Mouse (Mus musculus) myocyte (in vitro differentiated cells): ENCODE results near the gene Orc3. TPM values are rescaled to one million over a fixed set of nuclear protein-coding genes. Genes with fewer than 3 reads are reported as not detected.

Experiments used
- H3K27me3 ChIP-seq: one replicate; pipeline ENCODE4 v1.6.1; 2011; ENCODE audit not compliant: control insufficient read depth, insufficient read depth, insufficient read length
- H3K36me3 ChIP-seq: one replicate; pipeline ENCODE4 v1.6.1; 2011; ENCODE audit not compliant: control insufficient read depth, insufficient read depth
- H3K4me2 ChIP-seq: one replicate; pipeline ENCODE4 v1.6.1; 2011; ENCODE audit warnings: low read depth, control low read depth
- H3K4me3 ChIP-seq: one replicate; pipeline ENCODE4 v1.5.1; 2011; ENCODE audit warnings: mild to moderate bottlenecking, control low read depth, moderate library complexity
- H3K79me2 ChIP-seq: one replicate; pipeline ENCODE4 v1.6.1; 2011; ENCODE audit not compliant: control insufficient read depth, insufficient read depth
- H3ac ChIP-seq: one replicate; pipeline ENCODE4 v1.6.1; 2011; ENCODE audit not compliant: control insufficient read depth, insufficient read length
- CEBPB ChIP-seq: IDR thresholded peaks from 2 replicates; pipeline ENCODE4 v1.6.1; 2011; ENCODE audit warnings: mild to moderate bottlenecking, moderate library complexity; ENCODE audit not compliant: poor library complexity, insufficient read depth, severe bottlenecking
- E2F4 ChIP-seq: IDR thresholded peaks from one replicate; pipeline ENCODE4 v1.6.1; 2011; ENCODE audit warnings: mild to moderate bottlenecking, control low read depth, moderate library complexity; ENCODE audit not compliant: insufficient read depth
- MAX ChIP-seq: IDR thresholded peaks from one replicate; pipeline ENCODE4 v1.6.1; 2011; ENCODE audit warnings: low read depth, mild to moderate bottlenecking, control low read depth
- MYOD1 ChIP-seq, 3 experiments: IDR thresholded peaks; one replicate each; pipeline ENCODE4 v1.6.1; 2011; ENCODE audit warnings: control low read depth in 2 of 3, low read depth in 2 of 3, mild to moderate bottlenecking in 2 of 3, moderate library complexity in 1 of 3; ENCODE audit not compliant: insufficient read length in 2 of 3, control insufficient read depth in 1 of 3
- MYOG ChIP-seq, 3 experiments: IDR thresholded peaks; one replicate each; pipeline ENCODE4 v1.6.1; 2011; ENCODE audit warnings: control low read depth in 2 of 3, low read depth in 2 of 3, mild to moderate bottlenecking in 2 of 3; ENCODE audit not compliant: insufficient read length in 2 of 3, control insufficient read depth in 1 of 3, insufficient read depth in 1 of 3
- POLR2A ChIP-seq: IDR thresholded peaks from one replicate; pipeline ENCODE4 v1.6.1; 2011; ENCODE audit warnings: low read depth, mild to moderate bottlenecking, control low read depth, moderate library complexity; ENCODE audit not compliant: insufficient read length
- POLR2AphosphoS2 ChIP-seq: IDR thresholded peaks from one replicate; pipeline ENCODE4 v1.6.1; 2011; ENCODE audit warnings: low read depth, control low read depth; ENCODE audit not compliant: insufficient read length
- REST ChIP-seq: IDR thresholded peaks from one replicate; pipeline ENCODE4 v1.6.1; 2011; ENCODE audit warnings: mild to moderate bottlenecking, control low read depth, moderate library complexity; ENCODE audit not compliant: insufficient read depth, insufficient read length
- SRF ChIP-seq: IDR thresholded peaks from one replicate; pipeline ENCODE4 v1.6.1; 2011; ENCODE audit warnings: low read depth; ENCODE audit not compliant: control insufficient read depth, insufficient read length
- TCF12 ChIP-seq: IDR thresholded peaks from one replicate; pipeline ENCODE4 v1.6.1; 2011; ENCODE audit warnings: mild to moderate bottlenecking, control low read depth; ENCODE audit not compliant: poor library complexity, insufficient read depth, severe bottlenecking
- TCF3 ChIP-seq: IDR thresholded peaks from one replicate; pipeline ENCODE4 v1.6.1; 2011; ENCODE audit warnings: low read depth, control low read depth; ENCODE audit not compliant: insufficient read length
- USF1 ChIP-seq: IDR thresholded peaks from one replicate; pipeline ENCODE4 v1.6.1; 2011; ENCODE audit warnings: low read depth, mild to moderate bottlenecking, control low read depth, moderate library complexity
- polyA plus RNA-seq: library from polyadenylated mRNA; unstranded; fragments of >200 nt; fragmentation: generic; extraction: Trizol; gene quantifications from one replicate; pipeline ENCODE4 v1.2.1, GENCODE M21; 2012; ENCODE audit warnings: missing spikeins

The Orc3 gene
- polyA plus RNA-seq = 20.0 TPM

DNA sequence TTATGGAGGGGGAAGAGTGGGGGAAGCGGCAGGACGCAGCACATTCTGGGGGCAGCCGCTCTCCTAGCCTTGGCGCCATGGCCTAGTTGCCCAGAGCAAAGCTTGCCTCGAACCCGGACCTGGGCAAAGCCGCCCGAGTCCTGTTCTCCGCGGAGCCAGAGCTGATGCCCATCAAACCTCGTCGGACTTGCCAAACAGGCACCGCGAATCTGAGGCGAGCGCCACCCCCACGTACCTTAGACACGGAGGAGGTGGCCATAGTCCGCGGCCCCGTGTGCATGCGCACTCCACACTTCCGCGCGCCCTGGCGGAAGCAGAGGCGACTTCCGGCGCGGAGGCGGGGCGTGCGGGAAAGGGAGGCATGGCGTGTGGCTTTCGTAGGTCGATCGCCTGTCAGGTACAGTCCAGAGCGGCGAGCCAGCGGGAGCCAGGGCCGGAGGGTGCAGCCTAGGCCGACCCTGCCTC is at the start of gene Orc3, which contains the start of gene Rars2:
Gene Orc3, minus strand, starts transcription at position 315 of the 465 bp plus-strand sequence.
Gene Rars2, plus strand, starts transcription at position 328 of the 465 bp plus-strand sequence.
- TF ChIP-seq CEBPB = no peak
- no peak for TF ChIP-seq TCF12
- no peak for TF ChIP-seq MYOD1 (IDR thresholded peaks at IDR 0.05; ENCODE audit: control insufficient read depth in 1 of 3, insufficient read length in 2 of 3, low read depth in 2 of 3)
- no peak for TF ChIP-seq E2F4
- TF ChIP-seq POLR2A = peak; percentile 96
- TF ChIP-seq MYOG (IDR thresholded peaks at IDR 0.05; ENCODE audit: control insufficient read depth in 1 of 3, insufficient read depth in 1 of 3, insufficient read length in 2 of 3, low read depth in 2 of 3) = peak in 1 of 3 experiments; percentile 36
- TF ChIP-seq POLR2AphosphoS2 = peak; percentile 91

DNA sequence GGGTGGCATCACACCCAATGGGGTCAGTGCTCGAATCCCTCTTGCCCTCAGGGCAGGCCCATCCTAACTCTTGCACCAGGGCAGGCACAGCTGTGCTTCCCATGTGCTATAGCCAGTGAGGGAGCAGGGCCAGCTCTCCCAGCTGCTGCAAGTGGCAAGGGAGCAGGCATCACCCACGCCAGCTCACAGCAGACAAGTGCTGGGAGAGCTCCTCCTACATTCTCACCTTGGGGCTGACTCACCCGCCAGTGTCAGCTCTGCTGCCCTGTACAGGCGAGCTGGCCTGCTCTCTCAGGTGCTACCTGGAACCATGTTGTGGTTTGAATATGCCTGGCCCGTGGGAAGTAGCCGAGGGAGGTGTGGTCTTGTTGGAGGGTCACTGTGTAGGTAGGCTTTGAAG is 47.2 kb upstream of the Orc3 start:
- no peak overlapping the region for H3K4me3 ChIP-seq

More for the DNA sequence above, at the start of gene Orc3, which contains the start of gene Rars2:
- Histone ChIP-seq H3ac (peak within 1 kb of the TSS; percentile 59), H3K36me3 (peaks cover 6% of the 10 kb centered on the region), H3K4me3 (peak within 1 kb of the TSS; percentile 96), H3K4me2 (peak within 1 kb of the TSS; percentile 95), H3K79me2 (peaks cover 53% of the 10 kb centered on the region), H3K27me3 (no peaks in the 10 kb centered on the region)

DNA sequence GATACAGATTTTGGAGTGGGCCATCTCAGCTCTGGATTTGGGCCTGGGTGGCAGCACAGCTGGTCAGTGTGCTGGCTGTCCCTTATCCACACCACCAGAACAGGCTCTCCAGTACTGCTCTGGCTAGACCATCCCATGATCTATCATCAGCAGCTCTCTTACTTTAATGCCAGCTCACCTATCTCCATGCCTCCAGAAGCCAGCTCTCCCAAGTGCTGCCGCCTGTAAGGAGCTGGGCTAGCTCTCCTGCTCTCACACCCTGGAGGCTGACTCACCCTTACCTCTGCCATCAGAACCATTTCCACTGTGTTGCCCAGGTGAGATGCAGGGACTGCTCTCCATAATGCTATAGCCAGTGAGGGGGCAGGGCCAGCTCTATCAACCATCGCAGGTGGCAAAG is 46.8 kb upstream of the Orc3 start:
- Histone ChIP-seq H3ac (no peak overlapping the region), H3K4me3 (no peak overlapping the region), H3K27me3 (no peaks in the 10 kb centered on the region), H3K4me2 (no peak overlapping the region), H3K36me3 (peaks cover 36% of the 10 kb centered on the region), H3K79me2 (no peaks in the 10 kb centered on the region)
- TF ChIP-seq MYOG (IDR thresholded peaks at IDR 0.05; ENCODE audit: control insufficient read depth in 1 of 3, insufficient read depth in 1 of 3, insufficient read length in 2 of 3, low read depth in 2 of 3) (no peak), MAX (no peak), E2F4 (no peak), CEBPB (no peak), TCF12 (no peak), POLR2A (no peak), TCF3 (no peak), SRF (no peak), USF1 (no peak), MYOD1 (IDR thresholded peaks at IDR 0.05; ENCODE audit: control insufficient read depth in 1 of 3, insufficient read length in 2 of 3, low read depth in 2 of 3) (no peak), POLR2AphosphoS2 (no peak), REST (no peak)

More for the DNA sequence above, 47.2 kb upstream of the Orc3 start:
- H3K79me2 ChIP-seq = no peaks in the 10 kb centered on the region
- peaks cover 39% of the 10 kb centered on the region for H3K36me3 ChIP-seq
- no peaks in the 10 kb centered on the region for H3K27me3 ChIP-seq
- H3K4me2 ChIP-seq = no peak overlapping the region
- TF ChIP-seq POLR2AphosphoS2 = peak; percentile 22
- TF ChIP-seq REST = no peak
- TF ChIP-seq MYOG (IDR thresholded peaks at IDR 0.05; ENCODE audit: control insufficient read depth in 1 of 3, insufficient read depth in 1 of 3, insufficient read length in 2 of 3, low read depth in 2 of 3) = peak in 2 of 3 experiments; percentile 29 to 39
- no peak for TF ChIP-seq POLR2A
- no peak overlapping the region for H3ac ChIP-seq

DNA sequence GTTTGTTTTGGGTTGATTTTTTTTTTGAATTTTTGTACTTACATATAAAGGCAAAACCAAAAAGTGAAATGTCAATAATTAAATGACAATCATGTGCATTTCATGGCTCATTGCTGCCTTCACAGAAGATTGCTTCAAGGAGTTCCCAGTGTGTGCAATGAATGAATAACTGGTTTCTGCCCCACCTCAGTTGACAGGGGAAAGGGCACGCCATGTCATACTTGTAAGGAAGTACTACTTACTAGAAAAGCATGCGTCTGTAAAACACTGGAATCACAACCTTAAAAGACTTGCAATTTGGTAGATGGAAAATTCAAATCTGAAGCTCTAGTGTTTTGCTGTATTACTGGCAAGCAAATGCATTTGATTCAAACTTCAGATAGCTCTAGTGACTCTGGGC is 44.3 kb upstream of the Orc3 start:
- Histone ChIP-seq H3K27me3 (no peaks in the 10 kb centered on the region), H3K79me2 (no peaks in the 10 kb centered on the region), H3K4me3 (no peak overlapping the region), H3K36me3 (peaks cover 30% of the 10 kb centered on the region), H3ac (no peak overlapping the region), H3K4me2 (no peak overlapping the region)
- TF ChIP-seq USF1 (no peak), REST (no peak), CEBPB (no peak), POLR2A (no peak), MYOD1 (IDR thresholded peaks at IDR 0.05; ENCODE audit: control insufficient read depth in 1 of 3, insufficient read length in 2 of 3, low read depth in 2 of 3) (no peak), TCF12 (no peak)

DNA sequence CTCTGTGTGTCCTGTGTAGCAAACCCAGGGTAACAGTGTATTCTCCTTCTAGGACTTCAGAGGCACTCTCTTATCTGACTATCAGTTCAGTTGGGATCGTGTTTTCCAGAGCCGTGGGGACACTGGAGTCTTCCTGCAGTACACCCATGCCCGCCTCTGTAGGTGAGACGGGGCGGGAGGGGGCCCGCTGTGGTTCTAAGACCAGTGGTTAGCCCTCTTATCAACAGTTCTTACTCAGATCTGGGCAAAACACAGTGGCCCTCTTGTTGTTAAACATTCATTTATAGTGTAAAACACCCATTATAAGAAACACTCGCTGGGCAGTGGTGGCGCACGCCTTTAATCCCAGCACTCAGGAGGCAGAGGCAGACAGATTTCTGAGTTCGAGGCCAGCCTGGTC is 41.4 kb upstream of the Orc3 start:
- Histone ChIP-seq H3K36me3 (peaks cover 25% of the 10 kb centered on the region), H3K4me3 (no peak overlapping the region), H3ac (no peak overlapping the region), H3K27me3 (no peaks in the 10 kb centered on the region), H3K79me2 (no peaks in the 10 kb centered on the region), H3K4me2 (no peak overlapping the region)
- TF ChIP-seq MYOD1 (IDR thresholded peaks at IDR 0.05; ENCODE audit: control insufficient read depth in 1 of 3, insufficient read length in 2 of 3, low read depth in 2 of 3) (no peak), CEBPB (no peak), REST (no peak), E2F4 (no peak), TCF12 (no peak), MYOG (IDR thresholded peaks at IDR 0.05; ENCODE audit: control insufficient read depth in 1 of 3, insufficient read depth in 1 of 3, insufficient read length in 2 of 3, low read depth in 2 of 3) (no peak), POLR2A (no peak), USF1 (no peak), MAX (no peak), SRF (no peak), TCF3 (no peak), POLR2AphosphoS2 (no peak)
